Mouse (Mus musculus): Measurements from ENCODE around the gene Olfr829.
"Not testable (repeated sequence)": the region's sequence is repeated elsewhere in the genome, so short reads cannot be mapped to it uniquely, and the experiment has no call there.

Olfr829 gene

GRCm38 (mm10) chr9:18854633-18855032 is at the start of gene Olfr829:
TSS of gene Olfr829 (plus strand) at chr9:18854933.
- no peak for DNase-seq (ENCODE audit: low spot score in 2 of 2)

GRCm38 (mm10) chr9:18819426-18819825 is 35.3 kb upstream of the Olfr829 start, which contains the start of gene Olfr828:
TSS of gene Olfr828 (minus strand) at chr9:18819526.
- DNase-seq (ENCODE audit: low spot score in 2 of 2): no peak

- no peak for DNase-seq (ENCODE audit: low spot score in 2 of 2)
Measured at GRCm38 (mm10) chr9:18874393-18874792, 19.7 kb downstream of the Olfr829 start, which contains the start of gene Olfr830. TSS of gene Olfr830 (plus strand) at chr9:18874693.

- DNase-seq (ENCODE audit: low spot score in 2 of 2): not testable (repeated sequence)
Measured at GRCm38 (mm10) chr9:18907699-18908098, 53.0 kb downstream of the Olfr829 start.

Data from urinary bladder, postnatal 36 days (tissue).